Mouse (Mus musculus): ENCODE data around the gene Pgm2l1.
A peak's percentile ranks its signal among the peaks of the same experiment; 100 is the strongest.

The Pgm2l1 gene

DNA sequence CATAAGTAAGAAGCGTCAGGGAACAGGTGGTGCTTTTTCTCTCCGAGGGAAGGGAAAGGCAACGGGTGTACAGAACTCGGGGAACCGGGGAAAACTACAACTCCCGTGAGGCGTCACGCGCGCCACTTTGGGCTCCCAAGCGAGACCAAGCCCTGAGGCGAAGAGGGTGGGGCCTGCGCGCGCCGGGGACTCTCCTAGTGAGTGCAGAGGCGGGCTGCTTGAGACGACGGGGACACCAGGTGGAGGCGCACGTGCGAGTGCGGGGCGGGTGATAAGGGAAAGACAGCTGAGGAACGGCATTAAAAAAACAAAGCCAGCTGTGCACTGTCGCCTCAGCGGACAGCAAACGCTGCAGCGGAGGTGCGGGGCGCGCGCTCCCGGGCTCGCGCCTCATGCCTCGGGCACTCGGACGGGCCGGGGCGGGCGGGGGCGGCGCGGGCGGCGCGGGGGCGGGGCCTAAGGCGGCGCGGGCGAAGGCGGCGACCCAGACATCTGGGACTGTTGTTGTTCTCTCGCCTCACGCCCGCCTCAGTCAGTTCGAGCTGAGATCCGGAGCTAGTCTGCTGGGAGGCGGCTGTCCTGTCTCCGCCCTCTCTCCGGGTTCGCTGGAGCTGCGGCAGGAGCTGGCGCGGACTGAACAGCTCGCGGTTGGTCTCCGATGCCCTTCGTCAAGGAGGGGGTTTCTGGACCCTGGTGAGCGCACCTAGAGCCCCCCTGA lies at the start of gene Pgm2l1:
Gene Pgm2l1 (plus strand): TSS at position 237 of the 718 bp plus-strand sequence.
- peak; percentile 96 for DNase-seq (ENCODE audit: low read depth, low spot score)

DNA sequence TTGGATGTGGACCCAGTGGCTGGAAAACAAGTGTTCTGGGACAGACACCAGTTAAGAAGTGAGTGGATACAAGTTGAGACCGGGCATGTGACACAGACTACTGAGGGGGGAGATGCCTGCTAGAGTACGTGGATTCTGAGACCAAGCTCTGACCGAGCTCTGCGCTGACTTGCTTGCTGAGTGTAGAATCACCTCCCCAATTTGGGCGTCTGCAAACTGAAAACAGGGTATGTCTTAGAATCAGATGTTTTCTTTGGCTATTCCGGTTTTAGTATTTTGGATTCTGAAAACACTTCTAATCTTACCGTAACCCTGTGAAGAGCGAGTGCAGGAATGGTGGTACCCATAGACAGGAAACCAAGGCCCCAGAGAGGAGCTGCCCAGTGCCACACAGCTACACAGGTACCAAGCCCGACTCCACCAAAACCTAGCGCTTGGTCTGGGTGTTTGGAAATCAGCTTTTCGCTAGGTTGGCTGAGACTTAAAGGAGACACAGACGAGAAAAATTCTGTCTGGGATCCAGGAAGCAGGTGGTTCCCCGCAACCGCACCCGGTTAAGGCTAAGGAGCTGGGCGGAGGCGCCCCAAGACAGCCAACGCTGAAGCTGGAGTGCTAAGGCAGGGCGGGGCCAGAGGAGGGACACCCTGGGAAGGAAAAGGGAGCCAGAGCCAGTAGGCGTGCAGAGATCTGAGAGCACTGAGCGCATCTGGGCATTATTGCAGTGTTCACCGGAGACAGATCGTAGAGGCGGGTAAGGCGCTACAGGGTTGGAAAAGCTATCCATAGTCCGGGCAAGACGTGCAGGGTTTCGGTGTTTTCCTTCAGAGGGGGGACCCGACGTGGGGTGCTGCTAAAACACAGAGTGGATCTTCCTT lies 48.9 kb upstream of the Pgm2l1 start:
- peak; percentile 40 for DNase-seq (ENCODE audit: low read depth, low spot score)

GRCm38 (mm10) chr7:100178891-100179233 lies 48.3 kb upstream of the Pgm2l1 start:
- peak; percentile 11 for DNase-seq (ENCODE audit: low read depth, low spot score)

DNA sequence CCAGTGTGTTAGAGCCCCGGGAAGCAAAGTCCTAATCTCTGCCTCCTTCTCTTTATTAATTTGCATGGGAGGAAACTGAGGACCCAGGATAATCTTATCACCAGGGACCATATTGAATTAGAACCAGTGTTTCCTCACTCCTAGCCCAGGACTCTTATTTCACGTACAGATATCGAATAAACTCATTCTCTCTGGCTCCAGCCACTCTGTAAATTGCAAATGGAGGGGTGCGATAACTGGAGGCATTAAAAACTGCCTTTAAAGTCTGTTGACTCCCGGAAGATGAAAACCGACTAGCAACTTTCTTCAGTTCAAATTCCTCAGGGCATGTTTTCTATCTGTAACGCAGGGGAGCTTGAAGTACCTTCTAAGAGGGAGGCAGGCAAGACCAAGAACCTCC lies 47.8 kb upstream of the Pgm2l1 start:
- no peak for DNase-seq (ENCODE audit: low read depth, low spot score)

GRCm38 (mm10) chr7:100179836-100180407 lies 47.3 kb upstream of the Pgm2l1 start:
- DNase-seq (ENCODE audit: low read depth, low spot score), result no peak

DNA sequence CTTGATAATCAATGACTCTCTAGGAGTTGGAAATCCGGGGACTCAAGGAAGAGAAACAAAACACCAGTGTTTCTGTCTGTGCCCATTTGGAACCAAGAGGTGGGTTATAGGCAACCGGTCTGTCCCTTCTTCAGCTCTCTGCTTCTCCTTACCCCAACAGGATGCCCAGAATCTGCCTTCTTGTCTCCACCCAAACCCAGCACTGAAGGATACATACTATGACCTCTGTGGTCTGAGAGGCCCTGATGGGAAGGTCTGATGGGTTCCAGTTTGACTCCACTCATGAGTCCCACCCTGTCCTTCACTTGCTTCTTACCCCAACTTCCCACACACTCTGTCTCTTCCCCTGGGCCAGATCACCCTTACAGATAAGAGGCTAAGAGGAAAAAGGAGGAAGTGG lies 46.0 kb upstream of the Pgm2l1 start:
- DNase-seq (ENCODE audit: low read depth, low spot score), result no peak

DNA sequence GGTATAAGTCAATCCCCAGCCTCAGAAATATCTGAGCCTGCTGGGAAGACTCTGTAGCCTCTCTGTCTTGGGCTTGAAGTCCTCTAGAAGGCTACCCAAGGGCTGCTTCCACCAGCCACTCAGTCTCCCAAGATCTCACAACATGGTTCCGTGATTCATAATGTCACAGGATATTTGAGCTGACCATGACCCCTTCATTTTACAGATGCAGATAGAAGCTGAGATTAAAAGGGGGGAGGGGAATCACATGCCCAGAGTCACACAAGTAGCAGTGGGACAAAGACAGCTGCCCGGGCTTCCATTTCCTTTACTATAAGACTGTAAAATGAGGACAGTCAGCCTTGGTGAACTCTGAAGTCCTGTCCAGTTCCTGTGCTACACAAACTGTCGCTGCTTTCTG lies 45.6 kb upstream of the Pgm2l1 start:
- DNase-seq (ENCODE audit: low read depth, low spot score), result no peak

GRCm38 (mm10) chr7:100182388-100182787 lies 44.8 kb upstream of the Pgm2l1 start:
- DNase-seq (ENCODE audit: low read depth, low spot score), result no peak

DNA sequence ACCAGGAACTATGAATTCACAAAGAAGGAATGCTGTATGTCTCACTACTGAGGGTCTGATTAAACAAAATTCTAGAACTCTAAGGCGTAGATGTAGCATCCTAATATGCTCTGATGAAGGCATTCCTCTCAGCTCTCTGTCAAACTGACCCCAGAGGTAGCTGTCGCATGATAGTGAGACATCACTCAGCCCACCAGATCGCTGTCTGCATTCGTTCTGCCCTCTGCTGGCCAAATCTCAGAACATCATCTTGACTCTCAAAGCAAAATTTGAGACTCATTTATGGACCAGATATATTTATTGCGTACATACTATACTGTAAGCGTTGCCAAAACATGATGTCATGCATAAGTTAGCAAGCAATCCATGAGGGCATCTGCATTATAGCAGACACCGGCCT lies 39.6 kb upstream of the Pgm2l1 start:
- peak; percentile 44 for DNase-seq (ENCODE audit: low read depth, low spot score)

GRCm38 (mm10) chr7:100190167-100190566 lies 37.0 kb upstream of the Pgm2l1 start:
- no peak for DNase-seq (ENCODE audit: low read depth, low spot score)

DNA sequence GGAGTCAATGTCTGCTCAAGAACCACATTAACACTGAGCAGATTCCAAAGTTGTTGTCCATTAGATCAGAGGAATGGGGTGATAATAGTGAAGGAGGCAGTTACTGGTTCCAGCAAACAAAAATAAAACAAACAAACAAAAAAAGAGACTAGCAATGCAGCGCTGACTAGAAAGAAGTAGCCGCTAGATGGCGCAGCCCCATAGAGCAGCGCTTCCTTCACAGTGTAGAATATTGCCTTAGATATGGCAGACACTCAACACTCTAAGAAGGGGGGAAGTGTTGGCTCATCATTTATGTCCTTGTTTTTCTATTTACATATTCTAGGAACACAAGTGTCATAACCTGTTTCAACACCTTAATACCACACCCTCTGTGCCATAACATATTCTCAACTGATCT lies 36.4 kb upstream of the Pgm2l1 start:
- peak; percentile 22 for DNase-seq (ENCODE audit: low read depth, low spot score)

DNA sequence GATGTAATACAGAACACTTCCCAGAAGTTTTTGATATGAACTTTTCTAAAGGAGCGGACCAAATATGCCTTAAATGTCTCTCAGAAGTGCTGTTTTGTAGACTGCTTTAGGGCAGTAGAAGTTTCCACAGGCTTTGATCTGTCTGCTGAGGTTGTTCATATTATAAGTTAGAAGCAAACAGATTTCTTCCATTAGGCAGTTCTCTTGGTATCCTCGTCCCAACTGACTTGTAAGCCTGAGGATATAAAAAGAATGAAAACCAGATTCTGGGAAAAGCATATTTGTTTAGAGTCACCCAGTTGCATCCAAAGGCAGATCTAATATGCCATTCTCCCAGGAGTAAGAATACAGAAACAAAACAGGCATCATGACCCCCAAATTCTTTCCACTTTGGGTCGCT lies 26.0 kb upstream of the Pgm2l1 start:
- no peak for DNase-seq (ENCODE audit: low read depth, low spot score)

GRCm38 (mm10) chr7:100203616-100204015 lies 23.6 kb upstream of the Pgm2l1 start:
- no peak for DNase-seq (ENCODE audit: low read depth, low spot score)

DNA sequence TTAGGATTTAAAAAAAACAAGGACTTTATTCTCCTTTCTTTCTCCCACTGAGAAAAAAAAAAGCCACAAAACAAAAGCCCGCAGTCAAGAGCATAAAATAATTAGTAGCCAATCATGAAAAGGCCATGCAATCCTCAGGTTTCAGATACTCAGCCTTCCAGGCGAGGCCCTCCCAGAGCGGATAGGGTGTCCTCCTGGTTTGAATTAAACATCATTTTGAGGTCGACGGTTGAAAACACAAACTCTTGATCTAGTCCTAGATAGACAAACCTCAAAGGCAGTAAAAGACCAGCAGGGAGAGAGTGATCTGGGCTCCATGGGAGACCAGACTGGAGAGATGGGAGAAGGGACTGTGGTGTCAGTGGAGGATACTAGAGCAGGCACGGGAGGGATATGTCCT lies 22.3 kb upstream of the Pgm2l1 start:
- DNase-seq (ENCODE audit: low read depth, low spot score), result no peak

DNA sequence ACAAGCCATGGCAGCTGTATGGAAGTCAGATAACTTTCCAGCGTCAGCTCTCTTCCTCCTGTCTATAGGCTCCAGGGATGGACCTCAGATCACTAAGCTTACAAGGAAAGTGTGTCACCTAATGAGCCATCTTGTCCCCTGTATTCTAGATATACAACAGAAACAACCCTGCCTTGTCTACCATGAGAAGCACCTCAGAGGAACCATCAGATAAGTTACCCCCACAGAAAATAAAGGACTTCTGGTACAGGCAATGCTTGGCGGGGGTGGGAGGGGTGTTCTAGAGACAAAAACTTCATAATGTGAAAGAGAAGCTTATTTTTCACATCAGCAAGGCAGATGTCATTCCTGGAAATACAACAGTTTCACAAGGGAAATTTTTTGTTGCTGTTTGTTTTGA lies 21.1 kb upstream of the Pgm2l1 start:
- no peak for DNase-seq (ENCODE audit: low read depth, low spot score)

DNA sequence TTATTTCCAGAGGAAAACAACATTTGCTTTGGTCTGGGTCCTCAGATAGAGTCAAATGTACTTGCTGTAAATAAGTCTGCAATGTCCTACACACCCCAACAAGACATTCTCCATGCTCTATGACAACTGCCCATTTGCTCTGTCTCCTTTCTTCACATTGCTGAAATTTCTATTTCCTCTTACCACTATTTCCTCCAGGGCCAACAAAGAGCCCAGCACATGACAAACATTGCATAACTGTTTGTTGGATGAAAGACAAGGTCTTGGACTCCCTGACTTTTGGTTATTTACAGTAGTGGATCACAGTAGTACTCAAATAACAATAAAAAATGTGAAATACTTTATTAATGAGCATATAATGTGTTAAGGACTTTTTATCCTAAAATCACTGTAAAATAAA lies 19.3 kb upstream of the Pgm2l1 start:
- no peak for DNase-seq (ENCODE audit: low read depth, low spot score)

- no peak for DNase-seq (ENCODE audit: low read depth, low spot score)
These were observed 12.9 kb upstream of the Pgm2l1 start for GRCm38 (mm10) chr7:100214310-100214709.

DNA sequence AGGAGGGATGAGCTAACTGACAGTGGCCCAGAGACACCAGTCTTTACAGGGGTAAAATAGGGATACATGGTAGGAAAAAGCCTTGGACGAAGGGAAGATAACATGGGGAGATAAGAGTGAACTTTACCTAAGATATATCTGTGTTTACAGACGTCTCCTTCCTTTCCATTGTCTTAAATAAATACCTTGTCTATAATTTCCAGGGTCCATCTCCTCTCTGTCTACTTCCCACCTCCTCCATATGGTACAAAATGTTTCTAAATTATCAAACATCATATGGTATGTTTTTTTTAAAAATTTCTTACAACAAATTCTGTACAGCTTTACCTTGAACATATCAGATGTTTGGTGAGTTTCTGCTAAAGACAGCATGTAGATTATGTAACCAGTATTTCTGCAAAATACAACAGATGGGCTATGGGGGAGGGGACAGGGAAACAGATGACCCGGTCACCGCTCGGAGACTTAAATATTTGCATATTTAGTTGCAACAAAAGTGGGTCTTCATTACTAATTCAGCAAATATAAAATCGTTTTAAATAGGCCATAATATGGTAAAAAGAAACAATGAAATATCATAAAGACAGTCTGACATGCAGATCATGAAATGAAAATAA lies 12.0 kb upstream of the Pgm2l1 start:
- DNase-seq (ENCODE audit: low read depth, low spot score), result no peak

- DNase-seq (ENCODE audit: low read depth, low spot score), result no peak
These were observed 11.2 kb upstream of the Pgm2l1 start for GRCm38 (mm10) chr7:100215976-100216375.

DNA sequence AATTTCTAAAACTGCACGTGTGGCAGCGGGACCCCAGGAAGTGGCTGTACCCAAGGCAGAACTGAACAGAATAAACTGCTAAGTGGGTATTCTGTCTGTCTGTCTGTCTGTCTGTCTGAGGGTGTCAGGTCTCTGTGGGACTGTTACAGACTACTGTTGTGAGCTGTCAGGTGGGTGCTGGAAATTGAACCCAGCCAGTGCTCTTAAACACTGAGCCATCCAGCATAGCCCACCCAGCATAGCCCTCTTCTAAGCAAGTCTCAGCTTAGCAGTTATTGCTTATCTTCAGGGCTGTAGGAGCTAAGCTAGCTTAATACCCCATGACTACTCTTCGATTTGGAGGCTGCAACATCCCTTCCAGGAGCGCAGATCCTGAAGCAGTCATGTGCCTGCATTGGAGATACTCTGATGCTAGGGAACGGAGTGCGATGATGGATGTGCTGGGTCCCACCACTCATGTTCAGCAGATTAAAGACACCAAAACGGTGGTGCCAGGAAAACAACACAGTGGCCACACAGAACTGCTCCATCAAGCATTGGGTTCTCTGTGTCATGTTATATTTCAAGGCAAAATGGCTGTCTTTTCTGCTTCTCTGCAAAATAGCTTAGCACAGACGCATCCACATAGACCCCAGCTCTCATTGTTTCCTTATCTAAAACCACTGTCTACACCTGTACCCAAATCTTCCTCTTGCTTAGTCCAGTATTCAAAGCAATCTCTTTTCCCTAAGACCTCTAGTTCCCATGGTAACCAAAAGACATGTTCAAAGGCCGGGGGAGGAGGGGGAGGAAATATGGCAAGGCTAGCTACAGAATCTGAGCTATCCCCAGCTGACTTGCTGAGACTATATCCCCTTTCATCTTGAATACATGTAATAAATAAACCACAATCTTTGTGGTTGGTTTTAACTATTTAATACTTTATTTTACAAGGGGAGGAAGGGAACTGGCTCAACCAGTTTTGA lies 10.3 kb upstream of the Pgm2l1 start:
- no peak for DNase-seq (ENCODE audit: low read depth, low spot score)

- DNase-seq (ENCODE audit: low read depth, low spot score), result peak; percentile 6
These were observed 817 bp downstream of the Pgm2l1 start for GRCm38 (mm10) chr7:100227896-100228525.
